Mouse (Mus musculus): ENCODE results near the gene Chrm4.

Chrm4 gene

DNA sequence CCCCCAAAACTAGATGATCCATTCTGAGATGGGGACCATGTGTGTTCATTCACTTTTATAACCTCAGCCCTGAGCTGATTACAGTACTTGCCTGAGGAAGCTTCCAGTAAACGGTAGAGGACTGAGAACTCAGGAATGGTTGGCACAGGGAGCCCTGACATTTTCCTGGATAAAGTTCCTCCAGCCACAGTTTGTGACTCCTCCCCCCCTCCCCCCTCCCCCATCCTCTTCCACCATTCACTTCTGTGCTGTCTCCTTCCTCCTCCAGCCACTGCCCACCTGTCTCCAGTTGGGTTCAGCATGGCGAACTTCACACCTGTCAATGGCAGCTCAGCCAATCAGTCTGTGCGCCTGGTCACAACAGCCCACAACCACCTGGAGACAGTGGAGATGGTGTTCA lies at the start of gene Chrm4:
Gene Chrm4, plus strand, starts transcription at position 301 of the 400 bp plus-strand sequence.
- no peak for DNase-seq

DNA sequence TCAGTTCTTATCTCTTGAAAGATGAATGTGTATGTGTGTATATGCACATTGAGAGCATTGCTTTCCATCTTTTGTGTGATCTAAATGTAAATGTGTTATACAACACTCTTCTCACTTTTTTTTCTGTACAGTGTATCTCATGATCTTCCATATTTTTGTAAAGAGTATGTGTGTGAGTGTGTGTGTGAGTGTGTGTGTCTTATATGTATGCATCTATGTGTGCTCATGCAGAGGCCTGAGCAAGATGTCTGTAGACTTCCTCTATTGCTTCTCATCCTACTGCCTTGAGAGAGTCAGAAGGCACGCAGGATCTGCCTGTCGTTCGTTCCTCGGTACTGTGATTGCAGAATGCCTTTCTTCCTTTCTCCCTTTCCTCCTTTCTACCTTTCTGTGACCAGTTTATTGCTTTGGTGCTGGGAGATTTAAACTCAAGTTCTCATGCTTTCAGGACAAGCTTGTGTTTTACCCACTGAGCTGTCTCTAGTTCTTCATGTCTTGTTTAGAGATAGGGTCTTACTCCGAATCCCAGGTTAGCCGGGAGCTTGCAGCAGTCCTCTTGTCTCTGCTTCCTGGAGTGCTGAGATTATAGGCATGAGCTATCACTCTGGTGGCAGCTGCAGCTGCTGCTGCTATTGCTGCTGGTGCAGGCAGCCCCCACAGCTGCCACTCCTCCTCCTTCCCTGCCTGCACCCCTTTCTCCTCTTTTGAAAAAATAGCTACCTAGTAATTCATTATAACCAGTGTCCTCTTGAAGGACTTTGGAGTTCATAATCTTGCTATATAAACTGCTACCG lies 48.5 kb upstream of the Chrm4 start:
- DNase-seq, result no peak

- DNase-seq, result peak; percentile 48 to 62
Observed at GRCm38 (mm10) chr2:91883961-91884360, 43.1 kb upstream of the Chrm4 start.

DNA sequence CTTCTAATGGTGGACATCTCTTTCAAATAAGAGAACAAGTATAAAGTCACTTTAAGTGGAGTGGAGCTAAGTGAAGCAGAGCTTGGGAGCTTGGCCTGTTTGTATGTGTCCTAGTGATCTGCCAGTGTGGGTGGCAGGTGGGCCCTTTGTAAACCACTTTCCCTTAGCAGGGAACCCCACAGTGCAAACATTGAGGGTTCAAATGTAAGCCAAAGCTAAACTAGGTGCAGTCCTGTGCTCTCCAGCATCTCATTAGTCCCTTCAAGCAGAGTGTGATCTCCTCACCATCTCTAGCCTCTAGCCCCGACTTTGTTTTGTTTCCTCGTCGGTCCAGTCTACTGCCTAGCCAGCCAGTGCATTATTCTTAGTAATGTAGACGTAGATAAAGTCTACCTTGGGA lies 42.4 kb upstream of the Chrm4 start:
- peak; percentile 4 to 25 for DNase-seq

DNA sequence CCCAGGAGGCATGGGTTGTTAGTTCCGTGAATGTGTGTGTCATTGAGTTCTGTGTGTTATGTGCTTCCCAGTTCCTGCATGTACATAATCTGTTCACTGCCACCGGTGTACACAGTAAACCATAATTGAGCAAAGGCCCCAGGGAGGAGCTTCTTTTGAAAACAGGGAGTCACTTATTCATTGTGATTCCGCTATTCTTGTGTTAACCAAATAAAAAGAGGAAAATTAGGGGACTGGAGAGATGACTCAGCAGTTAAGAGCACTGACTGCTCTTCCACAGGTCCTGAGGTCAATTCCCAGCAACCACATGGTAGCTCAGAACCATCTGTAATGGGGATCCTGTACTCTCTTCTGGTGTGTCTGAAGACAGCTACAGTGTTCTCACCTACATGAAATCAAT lies 32.3 kb upstream of the Chrm4 start:
- no peak for DNase-seq

DNA sequence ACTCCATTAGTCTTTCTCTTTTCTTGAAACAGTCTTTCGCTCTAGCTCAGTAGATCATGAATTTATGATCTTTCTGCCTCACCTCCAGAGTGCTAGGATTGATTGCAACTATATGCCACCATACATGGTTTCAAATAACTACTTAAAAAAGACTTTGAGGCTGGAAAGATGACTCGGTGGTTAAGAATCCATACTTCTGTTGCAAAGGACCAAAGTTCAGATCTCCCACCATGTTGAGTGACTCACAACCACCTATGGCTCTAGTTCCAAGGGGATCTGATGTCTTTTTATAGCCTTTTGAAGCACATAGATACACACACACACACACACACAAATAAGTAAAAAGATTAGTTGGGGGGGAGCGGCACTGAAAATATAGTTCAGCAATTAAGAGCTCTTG lies 31.6 kb upstream of the Chrm4 start:
- no peak for DNase-seq

DNA sequence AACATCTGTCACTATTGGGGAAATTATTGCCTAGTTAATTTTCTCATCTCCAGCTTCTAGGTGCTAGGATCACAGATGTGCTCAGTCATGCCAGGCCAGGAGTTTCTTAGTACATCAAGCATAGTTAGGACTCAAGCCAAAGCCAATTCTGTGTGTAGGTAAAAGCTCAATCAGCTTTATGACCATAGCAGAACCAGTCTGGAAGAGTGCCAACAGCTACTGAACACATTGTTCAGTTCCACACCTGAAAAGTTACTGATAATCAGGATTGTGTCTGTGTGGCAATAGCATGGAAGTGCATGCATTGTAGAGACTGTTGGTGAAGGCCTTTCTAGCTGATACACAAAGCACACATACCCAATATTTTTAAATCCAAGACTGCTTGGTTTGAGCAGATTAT lies 29.1 kb upstream of the Chrm4 start:
- no peak for DNase-seq

DNA sequence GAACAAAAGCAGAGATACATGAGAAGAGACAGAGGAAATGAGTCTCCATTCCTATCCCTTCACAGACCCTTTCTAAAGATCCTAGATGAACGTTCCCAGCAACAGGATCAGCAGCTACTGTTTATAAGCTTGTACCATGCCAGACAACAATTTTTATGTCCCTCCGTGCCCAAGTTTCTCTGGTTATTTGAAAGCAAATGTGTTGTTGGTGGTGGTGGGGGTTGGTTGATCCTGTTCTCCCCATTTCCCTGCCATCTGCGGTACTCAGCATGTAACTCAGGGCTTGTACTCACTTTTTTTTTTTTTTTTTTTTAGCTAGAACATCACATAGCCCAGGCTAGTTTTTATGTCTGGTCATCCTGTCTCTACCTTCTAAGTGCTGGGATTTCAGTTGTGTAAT lies 27.9 kb upstream of the Chrm4 start:
- no peak for DNase-seq

GRCm38 (mm10) chr2:91900431-91900830 lies 26.6 kb upstream of the Chrm4 start:
- DNase-seq, result no peak

DNA sequence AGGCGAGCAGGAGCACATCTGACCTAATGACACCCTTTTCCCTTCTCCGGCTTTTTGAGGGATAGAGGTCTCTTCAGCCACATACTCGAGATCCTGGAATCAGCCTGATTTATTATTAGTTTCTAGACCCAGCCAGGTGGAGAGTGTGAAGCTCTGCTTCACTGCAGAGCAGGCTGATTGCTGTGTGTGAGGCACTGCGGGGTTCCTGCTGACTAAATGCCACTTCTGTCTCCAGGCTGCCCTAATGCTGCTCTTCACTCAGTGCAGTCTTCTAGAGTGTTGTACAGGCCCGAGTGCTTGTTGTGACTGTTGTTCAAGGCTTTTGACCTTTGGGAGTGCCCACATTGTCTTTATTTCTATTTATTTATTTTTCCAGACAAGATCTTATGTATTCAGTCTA lies 24.7 kb upstream of the Chrm4 start:
- DNase-seq, result peak in 1 of 2 experiments; percentile 44

GRCm38 (mm10) chr2:91903171-91903925 lies 23.7 kb upstream of the Chrm4 start:
- DNase-seq, result no peak

DNA sequence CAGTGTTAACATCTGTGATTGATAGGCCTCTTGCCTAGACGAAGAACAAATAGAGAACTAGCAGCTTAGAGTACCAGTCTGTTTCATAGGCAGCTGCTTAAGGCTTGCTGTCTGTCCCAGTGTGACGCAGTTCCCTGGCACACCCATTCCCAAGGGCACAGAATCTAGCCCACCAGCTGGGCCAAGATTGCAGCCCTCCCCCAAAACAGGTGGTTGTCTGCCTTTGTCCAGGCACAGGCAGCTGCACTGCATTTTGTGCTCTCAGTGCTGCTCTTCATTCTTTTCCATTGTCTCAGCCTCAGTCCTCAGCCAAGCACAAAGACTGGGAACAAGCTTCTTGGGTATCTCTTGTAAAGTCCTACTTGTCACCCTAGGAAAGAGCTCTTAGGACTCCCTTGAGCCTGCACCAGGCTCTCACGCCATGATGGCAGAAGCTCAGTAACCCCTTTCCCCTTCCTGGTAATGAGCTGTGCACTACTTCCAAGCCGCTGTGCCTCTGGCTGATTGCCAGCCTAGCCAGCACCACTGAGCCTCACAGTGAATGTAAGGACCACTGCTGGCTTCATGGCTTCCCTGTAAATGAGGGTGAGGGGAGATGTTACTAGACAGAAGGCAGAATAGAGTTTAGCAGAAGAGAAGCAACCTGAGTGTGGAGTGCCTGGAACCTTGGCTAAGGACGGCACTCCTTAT lies 22.3 kb upstream of the Chrm4 start:
- DNase-seq, result peak; percentile 40 to 49

- no peak for DNase-seq
Observed at GRCm38 (mm10) chr2:91906141-91906540, 20.9 kb upstream of the Chrm4 start.

DNA sequence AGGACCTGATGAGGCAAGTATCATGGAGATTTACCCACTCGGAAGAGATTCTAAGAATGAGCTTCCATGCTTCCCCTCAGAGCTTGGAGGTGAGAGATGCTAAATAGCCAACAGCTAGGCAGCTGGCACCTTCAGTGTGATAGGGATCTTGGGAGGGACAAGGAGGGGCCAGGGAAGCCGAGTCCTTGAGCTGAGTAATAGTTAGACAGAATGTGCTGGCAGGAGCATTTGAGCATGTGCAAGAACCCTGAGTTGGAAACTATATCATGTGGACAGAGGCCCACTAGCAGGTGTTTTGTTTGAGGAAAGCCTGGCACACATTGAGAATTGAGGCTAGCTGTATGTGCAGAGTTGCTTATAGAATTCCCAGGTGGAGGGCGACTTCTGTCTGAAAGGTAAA lies 14.4 kb upstream of the Chrm4 start:
- DNase-seq, result no peak

- DNase-seq, result no peak
Observed at GRCm38 (mm10) chr2:91913328-91914110, 13.5 kb upstream of the Chrm4 start.

DNA sequence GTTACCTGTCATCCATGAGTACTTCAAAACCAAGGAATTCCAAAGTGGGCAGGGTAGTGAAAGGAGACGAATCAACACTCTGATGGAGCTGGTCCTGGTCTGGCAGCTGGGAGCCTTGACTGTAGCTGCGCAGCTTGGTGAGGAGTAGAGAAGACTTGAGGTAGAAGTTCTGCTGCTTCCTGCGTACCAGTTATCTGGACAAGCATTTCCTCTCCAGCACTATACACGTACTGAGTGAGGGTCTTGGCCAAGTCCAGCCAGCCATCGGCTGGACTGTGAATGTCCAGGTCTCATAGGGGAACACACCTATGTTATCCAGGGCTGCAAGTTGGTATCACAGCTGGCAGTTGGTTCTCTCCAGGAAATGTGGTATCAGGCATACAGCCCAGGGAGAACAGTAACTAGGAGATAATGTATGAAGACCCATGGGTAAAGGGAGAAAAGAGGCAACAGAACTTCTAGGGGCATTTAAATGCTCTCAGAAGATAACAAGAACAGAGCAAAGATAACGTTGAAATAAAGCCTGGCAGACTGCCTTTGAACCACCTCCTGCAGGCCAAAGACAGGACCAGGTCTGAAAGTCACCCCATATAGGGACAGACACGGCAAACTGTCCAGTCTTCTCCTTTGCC lies 10.6 kb upstream of the Chrm4 start:
- no peak for DNase-seq

- DNase-seq, result no peak
Observed at GRCm38 (mm10) chr2:91917096-91917495, 10.0 kb upstream of the Chrm4 start.

DNA sequence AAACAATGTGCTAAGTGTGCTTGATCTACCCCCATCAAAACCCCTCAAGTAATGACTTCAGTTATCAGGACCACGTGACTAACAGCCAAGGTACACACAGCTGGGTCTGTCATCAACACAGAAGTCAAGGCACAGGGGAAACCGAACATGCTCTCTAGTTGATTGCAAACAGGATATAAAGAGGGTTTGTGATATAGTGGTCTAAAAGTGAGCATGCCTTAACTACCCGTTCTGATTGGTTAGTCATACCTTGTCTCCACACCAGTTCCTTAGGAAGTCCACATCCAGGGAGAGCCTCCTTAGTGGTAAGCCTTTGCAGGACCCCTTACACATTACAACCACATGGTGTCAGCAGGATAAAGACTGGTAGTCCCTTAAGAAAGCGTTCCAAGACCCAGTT lies 6.9 kb upstream of the Chrm4 start:
- no peak for DNase-seq

- DNase-seq, result peak in 1 of 2 experiments; percentile 31
Observed at GRCm38 (mm10) chr2:91921181-91921789, 5.8 kb upstream of the Chrm4 start.

DNA sequence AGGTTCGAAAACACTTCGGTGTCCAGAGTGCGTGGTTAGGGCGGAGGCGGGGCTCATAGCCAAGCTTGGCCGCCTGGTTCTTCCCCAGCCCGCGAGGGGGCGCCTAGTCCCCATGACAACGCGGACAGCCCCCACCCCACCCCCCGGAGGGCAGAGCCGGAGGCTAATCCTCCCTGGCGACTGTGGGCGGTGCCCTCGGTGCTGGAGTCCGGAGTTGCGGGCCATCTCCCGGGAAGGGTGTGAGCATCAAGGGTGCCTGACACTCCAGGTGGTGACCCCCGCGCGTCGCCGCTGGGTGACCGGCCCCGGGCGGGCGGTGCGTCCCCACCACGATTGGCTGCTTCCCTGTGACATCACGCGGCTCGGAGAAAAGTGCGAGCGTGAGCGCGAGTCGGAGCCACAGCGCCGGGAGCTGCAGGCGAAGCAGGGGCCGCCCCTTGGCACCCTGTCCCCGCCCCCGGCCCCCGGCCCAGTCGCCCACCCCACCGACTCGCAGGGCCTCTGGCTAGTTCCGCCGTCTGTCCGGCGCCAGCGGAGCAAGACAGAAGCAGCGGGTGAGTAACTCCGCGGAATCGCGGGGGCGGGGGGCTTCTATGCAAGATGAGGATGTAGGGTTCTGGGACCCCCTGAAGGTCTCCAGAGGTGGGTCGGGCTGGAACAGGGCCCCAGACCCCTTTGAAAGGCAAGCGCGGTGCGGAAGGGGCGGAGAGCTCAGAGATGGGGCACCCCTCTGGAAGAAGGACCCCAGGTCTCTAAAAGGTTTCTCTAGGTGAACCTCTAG lies 5.1 kb upstream of the Chrm4 start:
- DNase-seq, result peak; percentile 79 to 82
